Mouse (Mus musculus): Measurements from ENCODE around the gene Aym1. TPM values are rescaled to one million over a fixed set of nuclear protein-coding genes. Genes with fewer than 3 reads are reported as not detected.

Aym1 gene
- polyA plus RNA-seq (2015; fragmentation: Nextera tagmentation; extraction: Ambion mirVana) = not detected in 2 replicates

GRCm38 (mm10) chr5:113357186-113357585 lies at the start of gene Aym1:
TSS of gene Aym1 (plus strand) at chr5:113357294.
- DNase-seq (no peak), ATAC-seq (no peak)
- no peak within 1 kb of the TSS for H3K27ac ChIP-seq (ENCODE audit: low read depth)
- no peak within 1 kb of the TSS for H3K4me2 ChIP-seq (ENCODE audit: low read depth, low read length)
- 44% methylated on average over 4 of the region's 6 CpGs for WGBS (ENCODE audit: insufficient replicate concordance)
- TF ChIP-seq CTCF (IDR thresholded peaks at IDR 0.05; ENCODE audit: low read depth) = no peak
- TF ChIP-seq EP300 (IDR thresholded peaks at IDR 0.05; ENCODE audit: low read depth) = no peak
- H3K4me3 ChIP-seq (ENCODE audit: low read depth, low read length) = no peak within 1 kb of the TSS
- no peaks in the 10 kb centered on the region for H3K4me1 ChIP-seq (ENCODE audit: insufficient read depth)
- no peaks in the 10 kb centered on the region for H3K9me3 ChIP-seq (ENCODE audit: low read length)
- H3K36me3 ChIP-seq (replicated peaks; ENCODE audit: insufficient read depth, low read length) = no peaks in the 10 kb centered on the region
- no peak within 1 kb of the TSS for H3K9ac ChIP-seq (replicated peaks)
- peaks cover 7% of the 10 kb centered on the region; the same call in 1 of the 2 replicates for H3K27me3 ChIP-seq (ENCODE audit: insufficient read depth, low read length)

GRCm38 (mm10) chr5:113309491-113310376 lies 47.4 kb upstream of the Aym1 start:
- 55% methylated on average over 22 of the region's 22 CpGs for WGBS (ENCODE audit: insufficient replicate concordance)
- DNase-seq (no peak), ATAC-seq (no peak)
- Histone ChIP-seq H3K9ac (replicated peaks) (no peak overlapping the region), H3K27me3 (ENCODE audit: insufficient read depth, low read length) (peaks cover 28% of the 10 kb centered on the region), H3K9me3 (ENCODE audit: low read length) (no peaks in the 10 kb centered on the region), H3K4me2 (ENCODE audit: low read depth, low read length) (peak overlapping the region; percentile 73), H3K4me1 (ENCODE audit: insufficient read depth) (no peaks in the 10 kb centered on the region), H3K36me3 (replicated peaks; ENCODE audit: insufficient read depth, low read length) (no peaks in the 10 kb centered on the region), H3K4me3 (ENCODE audit: low read depth, low read length) (peak overlapping the region; percentile 44), H3K27ac (ENCODE audit: low read depth) (no peak overlapping the region)
- TF ChIP-seq CTCF (IDR thresholded peaks at IDR 0.05; ENCODE audit: low read depth) (no peak), EP300 (IDR thresholded peaks at IDR 0.05; ENCODE audit: low read depth) (no peak)

- peak; percentile 81 for ATAC-seq
- peak within 1 kb of the TSS; percentile 34; the same call in 1 of the 2 replicates for H3K9ac ChIP-seq (replicated peaks)
- peak; percentile 81 for DNase-seq
Observed at GRCm38 (mm10) chr5:113310377-113311003, 46.6 kb upstream of the Aym1 start, which contains the start of gene Sgsm1. TSS of gene Sgsm1 (minus strand) at chr5:113310786.

GRCm38 (mm10) chr5:113313998-113314397 lies 43.1 kb upstream of the Aym1 start:
- DNase-seq = peak; percentile 60
- Histone ChIP-seq H3K27me3 (ENCODE audit: insufficient read depth, low read length) (peaks cover 21% of the 10 kb centered on the region), H3K4me1 (ENCODE audit: insufficient read depth) (no peaks in the 10 kb centered on the region), H3K4me2 (ENCODE audit: low read depth, low read length) (no peak overlapping the region), H3K27ac (ENCODE audit: low read depth) (no peak overlapping the region), H3K4me3 (ENCODE audit: low read depth, low read length) (no peak overlapping the region), H3K9me3 (ENCODE audit: low read length) (no peaks in the 10 kb centered on the region), H3K36me3 (replicated peaks; ENCODE audit: insufficient read depth, low read length) (no peaks in the 10 kb centered on the region), H3K9ac (replicated peaks) (no peak overlapping the region)
- no peak for ATAC-seq
- TF ChIP-seq EP300 (IDR thresholded peaks at IDR 0.05; ENCODE audit: low read depth) (no peak), CTCF (IDR thresholded peaks at IDR 0.05; ENCODE audit: low read depth) (peak; percentile 70)
- 7% methylated on average over 24 of the region's 24 CpGs for WGBS (ENCODE audit: insufficient replicate concordance)

More at GRCm38 (mm10) chr5:113310377-113311003, 46.6 kb upstream of the Aym1 start, which contains the start of gene Sgsm1:
- TF ChIP-seq CTCF (IDR thresholded peaks at IDR 0.05; ENCODE audit: low read depth) = peak; percentile 56
- TF ChIP-seq EP300 (IDR thresholded peaks at IDR 0.05; ENCODE audit: low read depth) = no peak
- Histone ChIP-seq H3K36me3 (replicated peaks; ENCODE audit: insufficient read depth, low read length) (no peaks in the 10 kb centered on the region), H3K9me3 (ENCODE audit: low read length) (no peaks in the 10 kb centered on the region), H3K27ac (ENCODE audit: low read depth) (no peak within 1 kb of the TSS), H3K4me1 (ENCODE audit: insufficient read depth) (no peaks in the 10 kb centered on the region), H3K27me3 (ENCODE audit: insufficient read depth, low read length) (peaks cover 31% of the 10 kb centered on the region), H3K4me2 (ENCODE audit: low read depth, low read length) (peak within 1 kb of the TSS; percentile 73), H3K4me3 (ENCODE audit: low read depth, low read length) (peak within 1 kb of the TSS; percentile 44)
- 4% methylated on average over 47 of the region's 53 CpGs for WGBS (ENCODE audit: insufficient replicate concordance)

- Histone ChIP-seq H3K9me3 (ENCODE audit: low read length) (0 out of 2 replicates have a peak, but pooled peaks cover 3% of the 10 kb centered on the region), H3K27ac (ENCODE audit: low read depth) (no peak overlapping the region), H3K4me2 (ENCODE audit: low read depth, low read length) (peak overlapping the region; percentile 59), H3K36me3 (replicated peaks; ENCODE audit: insufficient read depth, low read length) (no peaks in the 10 kb centered on the region), H3K4me1 (ENCODE audit: insufficient read depth) (no peaks in the 10 kb centered on the region), H3K27me3 (ENCODE audit: insufficient read depth, low read length) (peaks cover 15% of the 10 kb centered on the region; the same call in 1 of the 2 replicates), H3K9ac (replicated peaks) (no peak overlapping the region), H3K4me3 (ENCODE audit: low read depth, low read length) (peak overlapping the region; percentile 29)
- ATAC-seq (no peak), DNase-seq (no peak)
- 4% methylated on average over 37 of the region's 38 CpGs for WGBS (ENCODE audit: insufficient replicate concordance)
- TF ChIP-seq EP300 (IDR thresholded peaks at IDR 0.05; ENCODE audit: low read depth) = no peak
- no peak for TF ChIP-seq CTCF (IDR thresholded peaks at IDR 0.05; ENCODE audit: low read depth)
Observed at GRCm38 (mm10) chr5:113323784-113324638, 33.1 kb upstream of the Aym1 start.

Data from liver, postnatal 0 days (tissue).